Mouse (Mus musculus) v-Abl transformed pro-B cells (cell line): Measurements from ENCODE around the gene D5Ertd579e.

Experiments
- in situ Hi-C, 2 experiments: fragments of 400-800 bp; cut with MboI; formaldehyde crosslinking; loops; one replicate each; pipeline ENCODE4 v1.15.1; 2025; ENCODE audit not compliant: unreplicated experiment in 2 of 2

Gene D5Ertd579e

DNA sequence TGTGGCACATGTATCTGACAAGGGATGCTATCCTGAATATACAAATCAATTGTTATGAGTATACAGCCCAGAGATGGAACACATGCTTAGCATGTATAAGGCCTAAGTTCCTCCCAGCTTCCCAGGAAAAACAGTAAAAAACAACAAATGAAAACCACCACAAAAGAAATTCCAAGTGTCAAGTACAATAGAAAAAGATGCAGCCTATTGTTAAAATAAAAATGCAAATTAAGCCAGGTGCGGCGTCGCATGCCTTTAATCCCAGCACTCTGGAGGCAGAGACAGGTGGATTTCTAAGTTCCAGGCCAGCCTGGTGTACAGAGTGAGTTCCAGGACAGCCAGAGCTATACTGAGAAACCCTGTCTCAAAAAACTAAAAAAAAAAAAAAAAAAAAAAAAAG is 138.9 kb downstream of the D5Ertd579e start:
- in situ Hi-C loops: loop anchor here in 1 of 2 experiments (25.0 kb wide), 1 partner anchor 505 kb away; no protein-coding TSS in a partner anchor

- in situ Hi-C loops: loop anchor here in 1 of 2 experiments (25.0 kb wide), 1 partner anchor 506 kb away; no protein-coding TSS in a partner anchor
Observed at GRCm38 (mm10) chr5:36556289-36556688, 139.5 kb downstream of the D5Ertd579e start.

DNA sequence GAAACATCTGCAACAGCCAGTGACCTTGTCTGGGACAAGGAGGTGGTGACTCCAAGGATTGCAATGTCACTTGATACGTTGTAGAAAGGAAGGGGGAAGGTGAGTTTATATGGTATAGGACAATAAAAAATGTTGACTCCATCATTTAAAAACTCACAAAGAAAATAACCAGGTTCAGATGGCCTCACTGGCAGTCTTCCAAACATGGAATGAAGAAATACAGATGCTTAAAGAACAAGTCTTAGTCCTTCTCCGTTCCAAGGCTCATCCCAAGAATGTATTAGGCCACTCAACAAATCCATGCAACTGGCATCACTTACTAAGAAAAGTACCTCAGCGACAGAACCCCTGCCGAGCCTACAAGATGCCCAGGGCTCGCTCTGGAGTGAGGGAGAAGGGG is 141.3 kb downstream of the D5Ertd579e start:
- in situ Hi-C loops: loop anchor here in 1 of 2 experiments (25.0 kb wide), 1 partner anchor 508 kb away; no protein-coding TSS in a partner anchor

DNA sequence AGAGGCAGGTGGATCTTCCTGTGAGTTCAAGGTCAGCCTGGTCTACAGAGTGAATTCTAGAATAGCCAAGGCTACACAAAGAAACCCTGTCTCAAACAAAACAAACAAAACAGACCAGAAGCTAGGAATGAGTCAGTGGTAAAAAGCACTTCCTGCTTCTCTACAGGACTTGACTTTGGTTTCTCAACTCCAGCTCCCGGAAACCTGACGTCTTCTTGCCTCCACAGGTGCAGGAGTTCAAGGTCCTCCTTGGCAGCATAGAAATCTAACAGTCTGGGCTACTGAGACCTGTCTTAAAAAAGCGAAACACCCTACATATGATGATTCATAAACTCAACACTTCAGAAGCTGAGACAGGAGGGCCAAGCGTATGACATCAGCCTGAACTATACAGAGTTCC is 141.9 kb downstream of the D5Ertd579e start:
- in situ Hi-C loops: loop anchor here in 1 of 2 experiments (25.0 kb wide), 1 partner anchor 508 kb away; no protein-coding TSS in a partner anchor

DNA sequence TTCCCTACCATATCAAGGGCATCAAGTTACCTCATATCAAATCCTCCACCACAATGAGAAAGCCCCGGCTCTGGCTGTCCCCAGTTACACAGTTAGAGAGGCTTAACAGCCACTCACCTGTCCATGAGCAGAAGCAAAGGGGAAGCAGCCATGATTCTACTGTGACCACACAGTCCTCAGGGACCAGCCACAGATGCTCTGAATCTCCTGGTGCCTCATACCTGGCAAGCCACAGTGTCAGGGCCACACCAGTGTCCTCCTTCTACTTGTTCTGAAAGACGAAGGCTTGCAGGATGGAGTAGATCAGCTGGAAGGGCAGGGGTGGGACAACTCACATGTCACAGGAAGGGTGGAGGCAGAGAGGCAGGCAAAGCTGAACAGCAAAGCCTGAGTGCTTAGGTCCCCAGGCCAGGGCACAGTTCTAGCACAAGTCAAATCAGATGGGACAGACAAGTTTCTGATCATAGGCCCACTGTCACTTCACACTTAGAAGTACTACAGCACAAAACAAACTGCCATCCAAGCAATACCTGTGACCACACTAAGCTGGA is 142.7 kb downstream of the D5Ertd579e start:
- in situ Hi-C loops: loop anchor here in 1 of 2 experiments (25.0 kb wide), 1 partner anchor 509 kb away; no protein-coding TSS in a partner anchor

DNA sequence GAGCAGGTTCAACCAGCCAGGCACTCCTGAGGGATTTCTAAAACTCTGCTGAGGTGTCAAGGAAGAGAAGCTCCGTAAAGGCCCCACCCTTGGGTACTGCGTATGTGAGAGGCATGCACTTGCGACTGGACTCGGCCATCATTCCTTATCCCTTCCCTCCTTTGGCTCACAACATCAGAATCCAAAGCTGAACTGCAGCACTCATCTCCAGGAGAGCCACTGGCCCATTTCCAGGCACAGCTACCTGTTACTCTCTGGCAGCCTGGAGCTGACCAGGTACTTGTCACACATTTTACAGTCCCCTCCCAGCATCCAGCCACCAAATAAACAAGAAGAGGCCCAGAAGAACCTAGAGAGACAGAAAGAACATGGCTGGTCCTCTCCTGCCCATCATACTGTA is 143.4 kb downstream of the D5Ertd579e start:
- in situ Hi-C loops: loop anchor here in 1 of 2 experiments (25.0 kb wide), 1 partner anchor 510 kb away; no protein-coding TSS in a partner anchor
